In the genomic region with DNA sequence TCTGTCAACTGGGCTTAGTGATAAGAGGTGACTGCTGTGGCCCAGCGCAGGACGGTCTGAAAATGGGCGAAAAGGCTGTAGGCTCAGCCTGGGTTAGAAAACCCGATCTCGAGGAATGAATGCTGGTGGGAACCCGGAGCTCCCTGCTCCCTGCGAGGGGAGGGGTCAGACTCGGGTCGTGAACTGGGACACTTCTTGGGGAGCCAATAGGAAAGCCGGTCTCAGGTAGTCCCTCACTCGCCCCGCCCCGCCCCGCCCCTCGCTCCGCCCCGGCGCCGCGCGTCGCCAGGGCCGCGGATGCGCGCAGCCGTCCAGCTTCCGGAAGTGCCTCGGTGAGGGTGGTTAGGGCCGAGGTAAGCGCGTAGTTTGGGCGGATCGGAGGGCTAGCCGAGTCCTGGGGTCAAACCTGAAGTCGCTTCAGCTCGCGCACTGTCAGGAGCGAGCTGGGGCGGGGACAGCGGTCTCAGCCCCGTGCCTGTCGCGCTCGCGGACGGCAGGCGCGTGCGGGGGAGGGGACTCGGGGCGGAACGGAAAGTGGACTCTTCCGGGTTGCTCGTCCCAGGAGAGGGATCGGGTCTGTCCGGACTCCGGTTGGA, we compare ENCODE assay signal across 8 mouse cellular contexts. TPM values are rescaled to one million over a fixed set of nuclear protein-coding genes. Genes with fewer than 3 reads are reported as not detected.
A peak's percentile ranks its signal among the peaks of the same experiment; 100 is the strongest.
DNase-seq lines count a peak whose midpoint lies in the region; ATAC-seq and TF ChIP-seq lines count a peak whose summit lies in the region.

A gene (plus strand): TSS at position 267 of the 596 bp plus-strand sequence.

- DNase-seq in MEL (ENCODE audit: low read depth, low spot score): peak; percentile 97
- peak; percentile 86 to 92 for DNase-seq in cerebellum, adult 2 months
- DNase-seq in forelimb bud, embryonic 11.5 days (ENCODE audit: low read depth, low spot score): peak; percentile 84
- DNase-seq in hindbrain, embryonic 10.5 days (ENCODE audit: low spot score): peak; percentile 97
- DNase-seq in layer of hippocampus, adult 9-11 months: peak; percentile 91
- DNase-seq in lung, postnatal 0 days (ENCODE audit: low spot score): peak; percentile 97
- DNase-seq in ovary, postnatal 14 days (ENCODE audit: low spot score): peak; percentile 69
- DNase-seq in thymus, postnatal 14 days: peak; percentile 91

- H3K36me3 ChIP-seq in MEL (ENCODE audit: control insufficient read depth in 1 of 2, insufficient read depth in 2 of 2, low read length in 2 of 2): peaks cover 0 to 22% of the 10 kb centered on the region in 2 experiments; a peak in 2 of 4 replicates
- no peaks in the 10 kb centered on the region for H3K36me3 ChIP-seq in hindbrain, embryonic 10.5 days
- no peaks in the 10 kb centered on the region for H3K36me3 ChIP-seq in lung, postnatal 0 days (ENCODE audit: insufficient read depth, low read length)

- TF ChIP-seq EP300 in MEL (IDR thresholded peaks at IDR 0.05; ENCODE audit: low read depth in 1 of 2, low read length in 2 of 2): 0 out of 4 replicates have a peak, but pooled peaks of 1 of the 2 experiments have one; percentile 20
- TF ChIP-seq EP300 in lung, postnatal 0 days (IDR thresholded peaks at IDR 0.05): no peak

- peak within 1 kb of the TSS; percentile 86 for H3K4me2 ChIP-seq in lung, postnatal 0 days (replicated peaks; ENCODE audit: low read depth, low read length)

- H3K27ac ChIP-seq in MEL (ENCODE audit: control insufficient read depth, low read depth, low read length): peak within 1 kb of the TSS; percentile 77
- H3K27ac ChIP-seq in cerebellum, adult 2 months (ENCODE audit: insufficient read depth, low read length): peak within 1 kb of the TSS; percentile 83
- peak within 1 kb of the TSS; percentile 92 for H3K27ac ChIP-seq in hindbrain, embryonic 10.5 days
- H3K27ac ChIP-seq in lung, postnatal 0 days (ENCODE audit: low read length): peak within 1 kb of the TSS; percentile 86

- TF ChIP-seq RAD21 in MEL (IDR thresholded peaks at IDR 0.05; ENCODE audit: low read depth, low read length): no peak

- peaks cover 17% of the 10 kb centered on the region for H3K79me2 ChIP-seq in MEL (ENCODE audit: control insufficient read depth, insufficient read depth, low read length, poor library complexity)

- H3K4me1 ChIP-seq in MEL (ENCODE audit: control insufficient read depth in 1 of 2, insufficient read depth in 2 of 2, low read length in 2 of 2): peaks cover 4 to 11% of the 10 kb centered on the region in 2 experiments; a peak in 3 of 4 replicates
- peaks cover 3% of the 10 kb centered on the region for H3K4me1 ChIP-seq in cerebellum, adult 2 months (ENCODE audit: control insufficient read depth, insufficient read depth, low read length)
- peaks cover 21% of the 10 kb centered on the region for H3K4me1 ChIP-seq in hindbrain, embryonic 10.5 days (replicated peaks)
- no peaks in the 10 kb centered on the region; the same call in 1 of the 2 replicates for H3K4me1 ChIP-seq in lung, postnatal 0 days (ENCODE audit: insufficient read depth, low read depth, low read length)

- peak within 1 kb of the TSS; percentile 76 for H3K9ac ChIP-seq in MEL (ENCODE audit: control insufficient read depth, low read depth, low read length, poor library complexity, severe bottlenecking)
- H3K9ac ChIP-seq in lung, postnatal 0 days (replicated peaks; ENCODE audit: low read depth): peak within 1 kb of the TSS; percentile 85

- under 1% methylated on average over 58 of the region's 58 CpGs for WGBS in cerebellum, adult 2 months
- under 1% methylated on average over 58 of the region's 58 CpGs for WGBS in hindbrain, embryonic 10.5 days
- under 1% methylated on average over 57 of the region's 58 CpGs for WGBS in lung, postnatal 0 days

- peak; percentile 99 for ATAC-seq in lung, postnatal 0 days

- H3K9me3 ChIP-seq in MEL (replicated peaks; ENCODE audit: insufficient read depth, low read length): no peaks in the 10 kb centered on the region
- H3K9me3 ChIP-seq in hindbrain, embryonic 10.5 days: no peaks in the 10 kb centered on the region
- no peaks in the 10 kb centered on the region for H3K9me3 ChIP-seq in lung, postnatal 0 days (ENCODE audit: low read length)

- peak; percentile 61 to 88 for TF ChIP-seq POLR2A in MEL (IDR thresholded peaks at IDR 0.05; ENCODE audit: control insufficient read depth in 1 of 2, insufficient read depth in 1 of 2, low read depth in 1 of 2, low read length in 2 of 2, poor library complexity in 1 of 2)
- TF ChIP-seq POLR2A in cerebellum, adult 2 months (IDR thresholded peaks at IDR 0.05; ENCODE audit: borderline replicate concordance, insufficient read depth, low read length): peak; percentile 74; the same call in 1 of the 2 replicates

- no peaks in the 10 kb centered on the region for H3K27me3 ChIP-seq in MEL (ENCODE audit: control insufficient read depth in 1 of 2, insufficient read depth in 2 of 2, low read length in 2 of 2)
- H3K27me3 ChIP-seq in cerebellum, adult 2 months (ENCODE audit: control insufficient read depth, insufficient read depth, low read length): no peaks in the 10 kb centered on the region
- no peaks in the 10 kb centered on the region for H3K27me3 ChIP-seq in hindbrain, embryonic 10.5 days (ENCODE audit: insufficient read depth, poor library complexity, severe bottlenecking)
- no peaks in the 10 kb centered on the region for H3K27me3 ChIP-seq in lung, postnatal 0 days (replicated peaks; ENCODE audit: insufficient read depth, low read length)

- no peak for TF ChIP-seq CTCF in MEL (IDR thresholded peaks at IDR 0.05 in 2 of 3, conservative IDR thresholded peaks at IDR 0.05 in 1 of 3; ENCODE audit: control insufficient read depth in 1 of 3, insufficient read depth in 1 of 3, low read depth in 2 of 3, low read length in 3 of 3, poor library complexity in 1 of 3, severe bottlenecking in 1 of 3)
- no peak for TF ChIP-seq CTCF in cerebellum, adult 2 months (IDR thresholded peaks at IDR 0.05; ENCODE audit: borderline replicate concordance, insufficient read depth, low read depth, low read length)
- TF ChIP-seq CTCF in lung, postnatal 0 days (IDR thresholded peaks at IDR 0.05): no peak

- peak within 1 kb of the TSS; percentile 75 to 93 for H3K4me3 ChIP-seq in MEL (ENCODE audit: control insufficient read depth in 1 of 2, insufficient read depth in 1 of 2, low read depth in 2 of 2, low read length in 2 of 2)
- peak within 1 kb of the TSS; percentile 84 for H3K4me3 ChIP-seq in cerebellum, adult 2 months (replicated peaks; ENCODE audit: insufficient read depth, low read depth, low read length)
- H3K4me3 ChIP-seq in hindbrain, embryonic 10.5 days: peak within 1 kb of the TSS; percentile 80
- H3K4me3 ChIP-seq in lung, postnatal 0 days (ENCODE audit: low read depth, low read length): peak within 1 kb of the TSS; percentile 88

TF ChIP-seq in MEL, 35 proteins besides CTCF, POLR2A, EP300 and RAD21 (continues in another document):
- TF ChIP-seq MYC (IDR thresholded peaks at IDR 0.05; ENCODE audit: low read depth, low read length) (peak; percentile 70; the same call in 1 of the 2 replicates), E2F4 (IDR thresholded peaks at IDR 0.05; ENCODE audit: borderline replicate concordance, low read depth, low read length) (no peak), USF2 (IDR thresholded peaks at IDR 0.05; ENCODE audit: borderline replicate concordance in 1 of 2, insufficient read depth in 1 of 2, low read depth in 1 of 2, low read length in 2 of 2) (no peak), USF1 (IDR thresholded peaks at IDR 0.05; ENCODE audit: low read depth, low read length) (no peak), MAFK (IDR thresholded peaks at IDR 0.05; ENCODE audit: borderline replicate concordance, low read depth, low read length) (no peak), ZMIZ1 (IDR thresholded peaks at IDR 0.05; ENCODE audit: low read depth, low read length) (peak; percentile 86), MYB (IDR thresholded peaks at IDR 0.05; ENCODE audit: low read depth, low read length) (no peak), GABPA (IDR thresholded peaks at IDR 0.05; ENCODE audit: low read depth, low read length) (no peak), SIN3A (IDR thresholded peaks at IDR 0.05; ENCODE audit: low read length) (peak; percentile 82), MAX (IDR thresholded peaks at IDR 0.05; ENCODE audit: low read length) (peak; percentile 62; the same call in 1 of the 2 replicates), MXI1 (IDR thresholded peaks at IDR 0.05; ENCODE audit: low read depth, low read length) (0 out of 2 replicates have a peak, but pooled peaks have one; percentile 83), GATA1 (IDR thresholded peaks at IDR 0.05; ENCODE audit: low read depth, low read length) (no peak), TBP (IDR thresholded peaks at IDR 0.05; ENCODE audit: low read depth, low read length) (peak; percentile 58; the same call in 1 of the 2 replicates), CHD2 (IDR thresholded peaks at IDR 0.05; ENCODE audit: low read length) (0 out of 2 replicates have a peak, but pooled peaks have one; percentile 17), ZNF384 (IDR thresholded peaks at IDR 0.05; ENCODE audit: low read depth, low read length) (no peak), HCFC1 (IDR thresholded peaks at IDR 0.05; ENCODE audit: low read depth, low read length) (peak; percentile 76), ELF1 (IDR thresholded peaks at IDR 0.05; ENCODE audit: low read depth, low read length) (peak; percentile 92), MAZ (IDR thresholded peaks at IDR 0.05; ENCODE audit: low read depth, low read length) (peak; percentile 58), NELFE (IDR thresholded peaks at IDR 0.05; ENCODE audit: low read depth, low read length) (peak; percentile 80), TCF12 (IDR thresholded peaks at IDR 0.05; ENCODE audit: low read depth, low read length) (0 out of 2 replicates have a peak, but pooled peaks have one; percentile 35), BHLHE40 (IDR thresholded peaks at IDR 0.05; ENCODE audit: borderline replicate concordance, low read depth, low read length) (peak; percentile 58; the same call in 1 of the 2 replicates), KAT2A (conservative IDR thresholded peaks at IDR 0.05; ENCODE audit: low read depth, low read length) (peak; percentile 22; the same call in 1 of the 2 replicates), CHD1 (IDR thresholded peaks at IDR 0.05; ENCODE audit: low read depth, low read length) (no peak), POLR2AphosphoS5 (IDR thresholded peaks at IDR 0.05; ENCODE audit: borderline replicate concordance, low read depth, low read length) (no peak), MEF2A (IDR thresholded peaks at IDR 0.05; ENCODE audit: extremely low read depth, insufficient replicate concordance, low read depth, low read length, poor library complexity, severe bottlenecking) (no peak)

RNA-seq across cellular contexts. Expression of the gene that starts here (rescaled TPM):
- 16.5 and 18.1 TPM in 2 replicates for total RNA-seq in MEL (2012; rRNA removed)
- polyA plus RNA-seq in MEL (2012; ENCODE audit: insufficient read depth in 1 of 2, insufficient read length in 2 of 2, low read depth in 1 of 2, low replicate concordance in 2 of 2, missing spikeins in 1 of 2): 10 to 100 TPM in 1 of 2 experiments, not detected in 1; 12.0 TPM
- polyA plus RNA-seq in cerebellum, adult 2 months (2012; rRNA removed): 9.5 and 10.9 TPM in 2 replicates
- polyA plus RNA-seq in hindbrain, embryonic 10.5 days (2016; fragmentation: Nextera tagmentation; extraction: Ambion mirVana): 11.8 and 13.6 TPM in 2 replicates
- polyA plus RNA-seq in lung, postnatal 0 days (2015; fragmentation: Nextera tagmentation; extraction: Ambion mirVana): 12.5 and 13.3 TPM in 2 replicates

Comparison
In these comparisons a context has a peak if more than half of its experiments do, and no peak if none do; other contexts are left out.
1. Peak in every context shown above with its lines: DNase-seq, ATAC-seq, H3K4me3 ChIP-seq and H3K27ac ChIP-seq.